Mouse (Mus musculus): ENCODE data around the gene Crispld2.

The Crispld2 gene

DNA sequence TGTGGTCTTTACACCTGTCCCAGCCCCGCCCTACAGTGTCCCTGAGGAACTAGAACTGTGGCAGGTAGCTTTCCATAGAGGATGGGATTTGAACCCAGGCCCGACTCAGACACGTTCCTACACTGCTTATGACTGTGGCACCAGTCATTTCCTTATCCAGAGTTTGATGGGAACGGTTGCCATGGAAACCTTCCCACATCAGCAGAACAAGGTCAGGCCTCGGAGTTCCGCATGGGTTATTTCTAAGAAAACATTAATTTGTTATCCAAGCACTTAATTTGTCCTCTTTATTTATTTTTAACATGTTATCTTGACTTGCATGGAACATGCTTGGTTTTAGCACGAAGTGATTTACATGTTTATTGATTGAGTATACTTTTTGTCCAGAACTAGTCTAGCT is 9.5 kb downstream of the Crispld2 start:
- peak; percentile 94 for DNase-seq

DNA sequence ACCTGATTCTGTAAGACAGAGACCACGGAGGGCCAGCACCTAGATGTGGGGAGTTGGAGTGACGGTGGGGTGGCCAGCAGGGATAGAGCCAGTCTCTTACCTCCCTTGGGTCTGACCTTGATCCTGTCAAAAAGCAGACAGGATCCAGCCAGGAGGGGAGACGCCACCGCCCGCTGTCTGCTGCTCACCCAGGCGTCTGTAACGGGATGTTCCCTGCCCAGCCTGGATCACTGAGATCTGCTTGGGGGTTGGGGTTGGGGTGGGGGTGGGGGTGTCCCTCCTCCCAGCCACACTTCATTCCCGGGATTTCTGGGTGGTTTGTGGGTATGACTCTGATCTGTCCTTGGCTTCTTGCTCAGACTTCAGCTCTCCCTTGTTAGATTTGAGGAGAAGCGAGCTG is 10.1 kb downstream of the Crispld2 start:
- DNase-seq = peak; percentile 61

DNA sequence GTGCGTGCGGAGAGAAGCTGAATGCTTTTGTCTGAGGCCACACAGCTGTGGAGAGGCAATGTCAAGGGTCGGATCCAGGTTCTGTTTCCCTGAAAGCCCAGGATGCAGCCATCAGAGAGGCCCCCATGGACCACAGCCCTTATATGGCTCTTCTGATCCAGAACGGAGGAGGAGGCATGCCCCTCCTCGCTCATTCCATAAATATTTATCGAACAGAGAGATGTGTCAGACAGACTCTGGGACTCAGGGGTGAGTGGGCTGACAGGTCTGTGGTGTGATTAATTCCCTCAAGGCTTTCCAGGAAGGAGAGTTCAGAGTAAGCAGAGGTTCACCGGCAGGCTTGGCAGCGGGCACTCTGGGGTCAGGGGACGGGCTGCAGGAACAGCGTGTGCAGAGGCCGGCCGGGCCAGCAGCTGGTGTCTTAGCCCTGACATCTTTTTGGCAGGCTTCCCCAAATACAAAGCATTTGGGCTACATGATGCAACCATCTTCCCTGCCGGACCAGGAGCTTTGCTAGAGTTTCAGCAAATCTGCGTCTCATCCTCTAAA is 12.0 kb downstream of the Crispld2 start:
- peak; percentile 89 for DNase-seq

DNA sequence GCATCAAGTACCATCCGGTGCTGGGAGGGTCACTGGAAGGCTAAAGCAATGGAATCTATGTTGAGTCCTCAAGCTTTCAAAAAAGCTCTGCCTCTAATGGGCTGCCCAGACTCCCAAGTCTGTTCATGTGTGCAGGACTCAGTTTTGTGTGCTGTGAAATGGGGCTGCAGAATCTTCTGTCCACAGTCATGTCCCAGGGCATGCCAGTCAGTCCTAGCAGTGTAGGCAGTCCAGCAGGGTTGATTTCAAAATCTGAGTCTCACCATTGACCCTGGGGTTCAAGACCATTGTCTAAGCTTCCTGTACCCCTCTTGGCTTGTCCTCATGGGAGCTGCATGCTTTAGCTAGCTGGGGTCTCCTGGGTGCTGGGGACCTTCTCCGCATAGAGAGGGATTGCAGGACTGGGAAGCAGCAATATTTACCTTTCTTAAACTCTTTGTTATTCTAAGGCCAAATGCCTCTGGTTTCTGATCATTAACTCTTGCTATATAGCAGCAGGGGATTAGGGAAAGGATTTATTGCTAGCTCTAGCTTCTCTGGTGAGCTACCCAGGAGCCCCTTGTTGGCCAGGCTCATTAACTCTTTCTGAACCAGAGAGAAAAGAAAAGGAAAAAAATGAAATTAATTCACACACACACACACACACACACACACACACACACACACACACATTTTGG is 12.6 kb downstream of the Crispld2 start:
- no peak for DNase-seq

DNA sequence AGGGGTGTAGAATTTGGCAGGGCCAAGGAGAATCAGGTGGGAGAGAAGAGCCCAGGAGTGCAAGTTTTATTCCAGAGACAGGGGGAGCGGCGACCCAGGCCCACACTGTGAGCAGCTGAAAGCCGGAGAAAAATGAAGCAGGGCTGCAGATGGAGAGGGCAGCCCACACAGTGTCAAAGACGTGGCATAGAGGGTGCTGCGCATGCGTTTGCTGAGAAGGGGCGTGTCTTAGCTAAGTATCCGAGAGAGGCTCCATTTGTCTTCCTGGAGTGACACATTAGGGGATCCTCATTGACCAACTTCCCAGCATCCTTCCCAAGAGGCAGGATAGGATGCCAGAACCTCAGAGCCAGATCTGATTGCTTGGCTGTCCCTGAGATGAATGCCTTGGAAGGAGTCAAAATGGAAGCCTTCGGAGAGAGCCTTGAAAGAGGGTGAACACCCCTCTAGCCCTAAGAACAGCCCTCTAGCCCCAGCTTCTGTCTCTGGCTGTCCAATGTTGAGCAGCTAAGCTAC is 14.5 kb downstream of the Crispld2 start:
- no peak for DNase-seq

DNA sequence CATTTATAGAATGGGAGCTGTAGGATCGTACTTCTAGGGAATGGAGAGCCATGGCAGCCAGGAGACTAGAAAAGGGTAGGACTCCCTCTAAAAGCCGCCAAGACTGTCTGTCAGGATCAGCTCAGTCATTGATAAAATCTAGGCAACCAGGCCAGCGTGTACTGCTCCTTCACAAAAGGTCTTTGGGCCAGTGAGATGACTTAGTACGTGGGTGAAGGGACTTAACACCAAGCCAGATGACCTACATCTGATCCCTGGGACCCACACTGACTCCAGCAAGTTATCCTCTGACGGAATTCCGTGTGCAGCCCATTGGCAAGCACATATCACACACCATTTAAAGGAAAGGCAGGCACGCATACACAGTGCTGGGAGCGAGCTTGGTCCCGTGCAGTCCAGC is 14.9 kb downstream of the Crispld2 start:
- DNase-seq = no peak

DNA sequence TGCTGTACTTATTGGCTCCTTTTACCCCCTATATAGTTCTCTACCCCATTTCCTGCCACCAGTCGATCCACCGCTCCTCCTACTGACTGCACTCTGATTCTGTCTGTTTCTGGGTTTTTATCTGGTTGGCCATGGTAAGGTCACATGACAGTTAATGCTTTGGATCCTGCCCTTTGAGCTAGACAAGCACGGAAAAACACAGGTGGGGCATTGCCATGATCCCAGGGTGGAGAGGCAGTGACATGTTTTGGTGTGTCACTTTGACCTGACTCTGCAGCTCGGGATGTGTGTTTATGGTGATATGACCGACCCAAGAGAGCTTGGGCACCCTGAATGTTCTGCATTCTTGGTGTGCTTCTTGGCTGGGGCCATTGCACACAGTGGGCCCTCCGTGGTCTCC is 17.0 kb downstream of the Crispld2 start:
- DNase-seq = no peak

DNA sequence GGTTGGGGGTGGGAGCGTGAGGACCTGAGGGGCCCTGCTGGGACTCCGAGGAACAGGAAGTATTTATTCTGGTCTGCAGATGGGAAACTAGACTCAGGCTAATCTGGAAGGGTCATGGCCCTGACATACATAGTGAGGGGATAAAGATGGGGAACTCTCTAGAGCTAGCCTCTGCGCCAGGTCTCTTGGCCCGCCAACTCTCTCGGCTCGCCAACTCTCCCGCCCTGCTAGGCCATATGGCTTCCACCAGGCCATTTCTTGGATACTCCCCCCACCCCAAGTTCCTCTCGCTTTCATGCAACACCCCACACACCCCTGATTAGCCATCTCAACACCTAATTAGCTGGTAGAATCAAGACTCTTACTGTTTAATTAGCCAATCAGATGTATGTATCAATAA is 20.3 kb downstream of the Crispld2 start:
- no peak for DNase-seq

DNA sequence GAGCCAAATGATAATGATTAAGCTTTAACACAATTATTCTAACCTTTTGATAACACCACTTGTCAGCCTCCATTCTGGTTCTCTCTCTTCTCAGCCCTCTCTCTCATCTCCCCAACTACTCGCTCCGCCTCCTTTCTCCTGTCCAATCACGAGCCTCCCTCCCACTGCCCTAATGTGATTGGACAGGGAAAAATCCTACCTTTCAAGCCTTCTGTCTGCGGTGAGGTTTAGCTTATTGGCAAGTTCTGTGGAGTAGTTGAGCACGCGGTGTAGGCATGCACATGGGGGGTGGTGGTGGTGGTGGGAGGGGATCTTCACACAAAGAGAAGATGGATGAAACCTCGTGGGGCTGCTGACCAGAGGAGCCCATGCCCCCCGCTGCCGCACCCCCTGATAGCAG is 20.7 kb downstream of the Crispld2 start:
- no peak for DNase-seq

DNA sequence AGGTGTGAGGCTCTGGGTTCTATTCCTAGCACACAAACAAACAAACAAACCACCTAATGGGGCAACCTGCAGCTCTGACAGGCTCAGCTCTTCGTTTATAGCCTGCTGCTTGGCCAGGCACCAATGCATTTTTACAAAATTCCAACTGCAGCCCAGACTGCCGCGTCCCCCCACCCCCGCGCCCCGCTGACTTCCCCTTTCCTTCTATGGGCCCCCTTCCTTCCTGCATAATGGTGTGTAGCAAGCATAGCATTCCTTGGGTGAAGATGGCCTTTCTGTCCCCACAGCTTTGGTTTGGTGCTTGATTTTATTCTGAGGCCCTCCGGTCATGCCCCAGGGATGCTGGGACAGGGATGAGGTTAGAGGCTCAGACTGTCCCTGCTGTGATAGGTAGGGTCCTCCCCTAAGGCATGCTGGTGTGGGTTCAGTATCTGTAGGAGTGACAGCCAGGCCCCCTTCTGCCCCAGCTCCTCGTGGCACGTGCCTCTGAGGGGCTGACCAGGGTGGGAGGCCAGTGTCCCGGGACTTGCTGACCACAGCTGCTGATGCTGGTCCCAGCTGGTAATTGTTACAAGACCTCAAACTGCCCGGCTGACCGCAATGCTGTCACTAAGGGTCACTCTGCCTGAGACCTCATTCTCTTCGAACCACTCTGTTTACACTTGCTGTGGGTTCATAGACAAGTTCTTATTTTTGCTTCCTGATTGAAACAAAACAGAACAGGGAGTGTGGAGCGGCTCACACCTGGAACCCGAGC is 22.2 kb downstream of the Crispld2 start:
- peak; percentile 50 for DNase-seq

DNA sequence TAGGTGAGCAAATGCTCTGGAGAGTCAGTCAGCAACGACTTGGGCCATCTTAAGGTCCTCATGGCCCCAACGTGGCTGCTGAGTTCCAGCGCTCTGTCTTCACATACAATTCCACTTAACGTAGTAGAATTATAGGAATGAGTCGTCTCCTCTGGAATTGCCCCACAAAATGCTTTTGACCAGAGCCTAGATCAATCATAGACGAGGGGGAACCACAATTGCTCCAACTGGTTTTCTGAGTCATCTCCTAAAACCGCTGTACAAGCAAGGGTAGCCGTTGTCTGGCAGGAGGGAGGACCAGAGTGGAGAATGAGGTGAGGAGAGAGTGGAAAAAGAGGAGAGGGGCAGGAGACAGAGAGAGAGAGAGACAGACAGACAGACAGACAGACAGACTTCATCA is 23.7 kb downstream of the Crispld2 start:
- DNase-seq = no peak

DNA sequence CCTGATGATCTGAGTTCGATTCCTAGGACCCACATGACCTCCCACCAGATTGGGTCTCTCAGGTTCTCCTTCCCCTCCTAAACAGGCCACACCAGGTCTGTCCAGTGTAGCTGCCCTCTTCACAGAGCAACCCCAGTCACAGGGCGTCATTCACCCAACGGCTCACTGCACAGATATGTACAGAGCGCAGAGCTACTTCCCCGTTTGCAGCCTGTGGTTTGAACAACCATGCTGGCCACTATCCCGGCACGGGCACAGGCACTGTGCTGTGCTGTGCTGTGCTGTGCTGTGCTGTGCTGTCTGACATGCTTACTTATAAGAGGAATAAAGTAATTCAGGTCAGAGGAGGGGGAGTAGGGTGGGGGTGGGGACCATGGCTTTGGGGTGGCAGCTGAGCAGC is 24.2 kb downstream of the Crispld2 start:
- no peak for DNase-seq

DNA sequence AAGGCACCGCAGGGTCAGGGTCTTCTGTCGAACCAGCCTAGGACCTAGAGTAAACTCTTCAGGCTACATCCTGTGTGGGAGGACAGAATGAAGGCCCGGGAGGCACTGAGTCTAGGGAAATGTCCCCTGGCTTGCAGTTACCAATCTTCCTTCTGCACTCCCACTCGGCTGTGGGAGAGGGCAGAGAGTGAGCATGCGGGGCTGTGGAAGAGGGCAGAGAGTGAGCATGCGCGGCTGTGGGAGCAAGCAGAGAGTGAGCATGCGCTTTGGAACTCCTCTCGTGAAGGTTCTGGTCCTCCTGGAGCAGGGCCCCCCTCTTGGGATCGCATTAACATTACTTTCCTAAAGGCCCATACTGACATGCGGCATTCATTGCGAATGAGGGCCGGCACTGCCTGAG is 25.1 kb downstream of the Crispld2 start:
- DNase-seq = no peak

DNA sequence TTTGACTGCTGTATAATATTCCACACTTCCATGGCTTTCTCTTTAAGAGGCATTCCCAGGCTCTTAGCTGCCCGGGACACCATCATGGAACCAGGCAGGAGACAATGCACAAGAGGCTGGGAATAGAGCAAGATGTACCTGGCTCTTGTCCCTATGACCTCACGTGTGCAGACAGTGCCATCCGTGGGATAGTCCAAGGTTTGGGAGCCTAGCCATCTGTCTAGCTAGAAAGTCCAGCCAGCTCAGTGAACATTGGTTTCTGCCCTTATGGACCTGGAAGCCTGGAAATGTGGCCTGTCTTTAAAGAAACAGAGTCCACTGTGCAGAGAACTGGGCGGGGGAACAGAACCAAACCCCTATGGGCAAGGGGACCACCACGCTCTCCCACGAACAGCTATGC is 25.5 kb downstream of the Crispld2 start:
- DNase-seq = peak; percentile 90

DNA sequence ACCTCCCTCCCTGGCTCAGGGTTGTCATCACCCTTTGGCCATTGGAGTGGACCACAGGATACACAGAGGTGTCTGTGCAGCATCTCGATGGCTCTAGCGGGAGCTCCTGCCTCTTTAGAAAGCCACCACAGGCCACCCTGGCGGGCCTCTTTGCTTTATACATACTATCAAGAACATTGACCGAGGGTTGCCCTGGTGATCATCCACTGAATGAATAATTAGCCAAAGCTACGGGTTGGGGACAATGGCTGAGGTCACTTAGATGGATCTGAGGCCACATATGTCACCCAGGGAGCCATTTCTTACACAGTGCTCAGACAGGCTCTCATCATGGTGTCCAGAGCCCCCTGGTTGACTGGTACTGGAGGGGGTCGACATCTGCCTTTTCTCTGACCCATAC is 26.1 kb downstream of the Crispld2 start:
- no peak for DNase-seq

DNA sequence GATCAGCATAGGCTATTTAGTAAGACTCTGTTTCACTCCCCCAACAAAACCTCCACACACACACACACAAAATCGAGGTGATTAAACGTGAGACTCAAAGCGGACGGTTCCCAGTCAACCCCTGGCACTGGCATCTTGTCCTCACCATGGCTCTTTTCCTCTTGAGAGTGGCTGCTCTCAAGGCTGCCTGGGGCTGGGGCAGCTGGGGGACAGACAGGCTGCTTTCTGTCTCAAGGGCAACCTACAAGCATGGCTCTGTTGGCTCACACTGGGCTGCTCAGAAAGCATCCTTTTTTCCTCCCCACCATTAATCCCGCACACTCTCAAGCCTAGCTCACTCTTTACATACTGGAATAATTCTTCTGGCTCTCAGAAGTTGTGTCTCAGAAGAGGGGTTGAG is 27.1 kb downstream of the Crispld2 start:
- DNase-seq = no peak

DNA sequence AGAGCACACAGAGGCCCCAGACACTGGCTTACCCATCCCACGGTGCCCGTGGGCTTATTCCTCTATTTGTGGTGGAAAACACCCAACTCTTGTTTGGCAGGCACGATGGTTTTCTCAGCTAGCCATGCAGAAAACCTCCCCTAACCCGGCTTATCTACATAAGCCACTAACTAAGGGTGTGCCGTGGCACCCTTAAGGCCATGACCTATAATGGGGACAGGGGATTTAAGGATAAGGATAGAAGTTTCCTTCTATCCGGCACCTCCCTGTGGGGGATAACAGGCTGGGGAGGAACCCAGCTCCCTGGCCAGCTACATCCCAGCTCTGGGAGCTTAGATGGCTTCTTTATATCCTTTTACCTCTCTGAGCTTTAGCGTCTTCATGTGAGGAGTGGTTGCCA is 28.1 kb downstream of the Crispld2 start:
- DNase-seq = no peak

DNA sequence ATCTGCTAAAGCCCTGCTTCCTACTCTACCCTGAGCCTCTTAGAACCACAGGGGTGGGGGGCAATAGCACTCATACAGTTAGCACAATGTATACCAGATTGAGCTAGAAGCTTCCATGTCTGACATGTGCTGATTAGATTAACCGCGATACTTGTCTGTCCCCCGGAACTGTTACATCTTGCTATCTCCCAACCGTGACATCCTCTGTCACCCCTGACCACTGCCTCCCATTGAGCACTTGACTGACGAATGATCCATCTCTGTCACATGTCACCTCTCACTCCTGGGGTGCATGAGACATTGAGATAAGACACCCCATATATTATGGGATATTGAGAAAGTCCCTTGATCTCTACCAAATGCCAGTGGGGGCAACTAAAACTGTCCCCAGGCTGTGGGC is 34.0 kb downstream of the Crispld2 start:
- DNase-seq = no peak

DNA sequence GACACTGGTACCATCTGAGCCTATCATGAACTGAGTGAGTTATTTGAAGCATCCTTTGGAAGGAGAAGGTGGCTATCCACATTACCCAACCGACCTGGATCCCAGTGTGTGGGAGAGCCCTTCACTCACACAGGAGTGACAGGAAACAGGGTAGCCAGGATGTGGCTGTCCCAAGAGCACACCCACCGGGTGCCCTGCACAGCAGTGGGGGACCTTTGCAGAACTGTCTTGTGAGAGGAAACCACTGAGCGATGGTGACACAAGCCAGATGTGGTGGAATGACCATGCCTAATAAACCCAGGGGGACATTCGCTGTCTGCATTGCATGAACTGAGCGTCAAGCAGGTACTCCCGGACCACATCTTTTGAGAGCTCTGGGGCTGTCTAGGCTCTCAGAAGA is 34.8 kb downstream of the Crispld2 start:
- no peak for DNase-seq

DNA sequence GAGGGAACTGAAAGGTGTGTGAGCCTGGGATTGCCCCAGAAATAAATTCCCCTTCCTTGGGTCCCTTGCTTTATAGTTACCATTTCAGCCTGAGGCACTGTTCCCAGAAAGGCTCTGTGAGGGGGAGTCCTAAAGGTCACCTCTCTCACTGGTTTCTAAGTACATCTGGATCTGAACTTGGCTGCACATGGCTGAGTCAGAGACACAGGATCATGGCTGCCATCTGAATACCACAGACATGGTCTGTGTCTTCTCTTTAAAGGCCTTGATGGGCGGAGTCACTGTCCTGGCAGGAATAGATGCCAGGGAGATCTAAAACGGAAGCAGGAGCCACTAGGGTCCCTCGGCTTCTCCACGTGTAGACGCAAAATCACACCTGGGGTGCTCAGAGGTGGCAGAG is 38.2 kb downstream of the Crispld2 start:
- no peak for DNase-seq

DNA sequence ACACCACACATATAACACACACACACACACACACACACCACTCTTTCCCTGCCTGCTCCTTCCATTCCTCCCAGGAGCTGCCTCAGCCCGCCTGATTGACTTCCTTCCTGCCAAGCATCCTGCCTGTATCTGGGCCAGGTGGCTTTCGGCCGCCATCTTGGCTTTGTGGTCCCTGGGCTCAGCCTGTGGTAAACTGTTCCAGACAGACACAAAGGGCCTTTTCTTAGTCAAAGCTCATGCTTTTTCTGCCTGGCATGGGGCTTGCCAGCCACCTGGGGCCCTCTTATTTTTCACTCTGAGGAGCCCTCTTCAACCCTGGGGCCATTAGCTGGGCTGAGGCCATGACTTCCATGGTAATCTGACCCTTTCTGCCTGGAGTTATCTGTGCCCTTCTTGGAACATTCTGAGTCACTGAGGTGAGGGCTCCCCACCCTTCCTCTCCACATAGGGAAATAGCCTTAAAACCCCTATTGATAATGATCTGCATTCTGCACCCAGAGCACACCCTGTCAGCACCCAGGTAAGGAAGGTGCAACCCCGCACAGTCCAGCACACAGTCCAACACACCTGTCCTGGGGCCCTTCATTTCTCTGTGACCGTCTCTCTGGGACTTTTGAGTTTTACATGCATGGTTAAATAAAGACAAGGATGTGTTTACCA is 40.4 kb downstream of the Crispld2 start:
- no peak for DNase-seq

DNA sequence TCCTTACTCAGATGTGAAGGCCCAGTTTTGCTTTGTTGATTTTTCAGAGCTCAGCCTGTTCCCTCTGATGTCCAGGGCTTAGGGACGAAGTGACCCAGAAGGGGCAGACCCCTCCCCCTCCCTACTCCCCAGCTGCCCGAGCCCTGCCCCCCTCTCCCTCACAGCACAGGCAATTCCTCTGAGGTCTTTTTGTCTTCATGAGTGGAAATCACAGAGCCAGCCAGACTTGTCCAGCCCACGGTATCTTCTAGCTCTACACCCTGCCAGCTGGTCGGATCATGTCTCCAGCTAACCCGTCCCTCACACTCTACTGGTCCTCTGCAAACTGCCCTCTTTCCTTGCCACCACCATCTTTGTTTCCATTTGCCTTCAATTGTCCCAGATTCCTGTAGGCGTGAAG is 42.2 kb downstream of the Crispld2 start:
- no peak for DNase-seq

DNA sequence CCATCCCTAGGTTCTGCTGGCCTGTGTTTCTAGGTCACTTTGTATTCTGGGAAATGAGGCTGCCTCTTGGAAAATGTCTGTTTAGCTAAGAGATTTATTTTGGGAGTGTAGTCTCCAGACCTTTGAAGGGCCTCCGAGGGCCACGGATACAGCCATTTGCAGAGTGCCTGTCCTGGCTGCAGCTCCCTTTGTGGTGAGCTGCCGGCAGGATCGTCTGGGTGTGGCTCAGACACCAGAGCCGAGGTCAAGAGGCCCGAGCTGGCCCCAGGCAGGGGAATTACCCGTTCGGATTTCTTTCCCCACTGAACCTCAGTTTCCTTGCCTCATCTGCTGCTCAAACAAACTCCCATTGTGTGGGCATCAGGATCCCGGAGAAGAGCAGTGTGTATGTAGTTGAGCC is 43.9 kb downstream of the Crispld2 start:
- DNase-seq = no peak

DNA sequence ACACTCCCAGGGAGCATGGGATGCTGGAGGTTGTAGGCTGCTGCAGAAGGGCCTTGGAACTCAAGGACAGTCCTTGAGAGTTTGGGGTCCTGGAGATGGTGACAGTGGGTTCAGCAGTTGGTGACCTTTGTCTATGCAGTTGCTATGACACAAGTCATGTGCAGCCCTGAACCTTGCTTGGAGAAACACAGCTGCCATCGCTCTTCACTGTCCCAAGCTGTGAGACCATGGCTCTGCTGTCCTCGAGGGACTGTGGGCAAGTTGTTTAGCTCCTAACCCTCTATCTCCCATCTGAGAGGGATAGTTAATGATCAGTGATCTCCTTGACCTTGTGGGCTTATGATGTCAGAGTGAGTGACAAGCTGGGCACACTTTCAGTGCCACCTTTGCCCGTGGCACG is 44.3 kb downstream of the Crispld2 start:
- DNase-seq = no peak

Data from kidney, adult 9 months (tissue).